Mouse (Mus musculus) thymus, adult 2 months (tissue): ENCODE measurements around the gene Gin1.

Experiments used
- CTCF ChIP-seq: fragments of 200-500 bp; IDR thresholded peaks from 2 replicates; pipeline ENCODE4 v1.5.1; 2012; ENCODE audit warnings: mild to moderate bottlenecking, control low read depth, low read length, moderate library complexity, borderline replicate concordance; ENCODE audit not compliant: control insufficient read depth, poor library complexity, insufficient read depth; ENCODE audit errors: extremely low read depth
- POLR2A ChIP-seq: fragments of 200-500 bp; IDR thresholded peaks from 2 replicates; pipeline ENCODE4 v1.6.1; 2012; ENCODE audit warnings: mild to moderate bottlenecking, low read length, control low read depth, moderate library complexity; ENCODE audit not compliant: control insufficient read depth, poor library complexity, insufficient read depth; ENCODE audit errors: extremely low read depth

DNA sequence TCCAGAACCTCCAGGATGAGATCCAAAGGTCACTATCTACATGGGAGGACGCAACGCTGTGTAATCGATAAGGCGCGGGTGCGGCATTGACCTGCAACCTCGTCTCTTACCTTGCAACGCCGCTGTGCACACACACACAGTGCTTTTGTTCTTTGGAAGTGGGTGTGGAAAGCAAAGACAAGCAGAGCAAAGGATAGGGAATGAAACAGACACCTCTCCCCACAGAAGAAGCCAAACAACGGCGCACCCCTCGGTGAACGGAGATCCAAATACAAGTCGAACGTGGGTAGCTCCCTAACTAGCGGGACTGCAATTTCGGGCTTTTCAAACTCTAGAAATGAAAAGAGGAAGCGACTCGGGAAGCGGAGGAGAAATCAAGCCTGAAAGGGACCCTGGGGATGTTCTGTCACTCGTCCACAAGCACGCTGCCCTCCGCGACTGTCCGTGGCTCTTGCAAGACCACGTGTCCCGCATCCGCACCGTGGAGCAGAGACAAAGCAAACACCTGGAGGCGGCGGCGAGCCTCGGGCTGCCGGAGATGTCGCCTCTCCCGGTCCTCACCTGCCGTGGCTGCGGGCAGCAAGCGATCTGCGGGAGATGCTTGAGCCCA lies 573 bp upstream of the Gin1 start:
- TF ChIP-seq POLR2A (peak; percentile 5; the same call in 1 of the 2 replicates), CTCF (no peak)
